Mouse (Mus musculus) testis, adult 2 months (tissue): ENCODE results near the gene Gng7.

Experiments
- CTCF ChIP-seq: fragments of 200-500 bp; IDR thresholded peaks from 2 replicates; pipeline ENCODE4 v1.5.1; 2012; ENCODE audit warnings: low read depth, mild to moderate bottlenecking, inconsistent platforms, low read length, moderate library complexity; ENCODE audit not compliant: control insufficient read depth, insufficient read depth, insufficient replicate concordance
- POLR2A ChIP-seq: fragments of 200-500 bp; IDR thresholded peaks from 2 replicates; pipeline ENCODE4 v1.6.1; 2012; ENCODE audit warnings: low read depth, mild to moderate bottlenecking, inconsistent platforms, low read length, moderate library complexity; ENCODE audit not compliant: control insufficient read depth

- TF ChIP-seq CTCF = no peak
- TF ChIP-seq POLR2A = peak; percentile 99
These were observed 85.2 kb downstream of the Gng7 start, which contains the start of gene Gadd45b for GRCm38 (mm10) chr10:80929299-80930226.
